In genomic region chr1:132564946-132565345, GRCm38 (mm10) we compare ENCODE assay signal across 9 mouse cellular contexts. TPM values are rescaled to one million over a fixed set of nuclear protein-coding genes. Genes with fewer than 3 reads are reported as not detected.
"Had no signal": no experiment of that assay in that cellular context is flagged by ENCODE, and none has a peak within 500 bp of the region (broad histone marks: within the 10 kb centered on the region; RNA-seq: fewer than 3 reads in every experiment).

No protein-coding gene starts in this region.

- DNase-seq: kidney, postnatal 10 days; lung, postnatal 14 days; right cerebral cortex, postnatal 14 days; thymus, adult 2 months; thymus, postnatal 25 days had no signal

- ATAC-seq: liver, embryonic 12.5 days had no signal

RNA-seq across cellular contexts. Expression of gene Cntn2, which starts 21.9 kb away (rescaled TPM):
- polyA plus RNA-seq: macrophage; spleen, adult 2 months; testis, adult 2 months had no signal
